Mouse (Mus musculus): ENCODE data around the gene Cnmd. TPM values are rescaled to one million over a fixed set of nuclear protein-coding genes. Genes with fewer than 3 reads are reported as not detected.

The Cnmd gene
- total and polyA plus RNA-seq, 2 experiments from 2014 or later: 0.98 TPM; not detected in 1

DNA sequence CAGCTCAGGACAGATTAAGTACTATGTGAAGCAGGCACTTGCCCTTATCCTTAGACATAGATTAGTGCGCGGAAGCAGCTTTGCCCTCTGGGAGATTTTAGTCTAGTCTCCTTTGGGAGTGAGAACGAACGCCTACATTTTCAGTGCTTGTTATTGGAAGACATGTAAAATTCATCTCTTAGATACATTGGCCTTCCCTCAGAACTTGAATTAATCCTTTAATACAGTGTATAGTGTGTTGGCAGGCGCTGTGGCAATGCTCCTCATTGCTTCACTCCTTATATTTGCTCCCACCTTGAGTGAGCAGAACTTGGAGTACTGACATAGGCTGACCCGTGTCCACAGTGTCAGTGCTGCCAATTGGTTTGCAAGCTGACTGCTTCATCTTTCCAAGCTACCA lies 53.7 kb downstream of the Cnmd start:
- H3K36me3 ChIP-seq (replicated peaks; ENCODE audit: control insufficient read depth, insufficient read depth, low read length): peaks cover 86% of the 10 kb centered on the region
- H3K9ac ChIP-seq (replicated peaks; ENCODE audit: low read depth, low read length): no peak overlapping the region
- ATAC-seq (ENCODE audit: insufficient read depth, low read depth) (no peak), DNase-seq (ENCODE audit: low spot score) (no peak)
- WGBS: 89% methylated on average over 6 of the region's 6 CpGs
- H3K9me3 ChIP-seq (replicated peaks; ENCODE audit: control insufficient read depth, low read length): no peaks in the 10 kb centered on the region
- no peak for TF ChIP-seq EP300 (IDR thresholded peaks at IDR 0.05; ENCODE audit: low read depth)
- TF ChIP-seq CTCF (IDR thresholded peaks at IDR 0.05; ENCODE audit: low read depth): no peak
- H3K4me1 ChIP-seq (ENCODE audit: control insufficient read depth, insufficient read depth): no peaks in the 10 kb centered on the region
- no peak overlapping the region for H3K27ac ChIP-seq (ENCODE audit: low read depth)
- H3K27me3 ChIP-seq (ENCODE audit: control insufficient read depth, insufficient read depth, low read length): no peaks in the 10 kb centered on the region
- H3K4me2 ChIP-seq (ENCODE audit: low read depth, low read length): no peak overlapping the region
- H3K4me3 ChIP-seq (ENCODE audit: low read depth, low read length): no peak overlapping the region

DNA sequence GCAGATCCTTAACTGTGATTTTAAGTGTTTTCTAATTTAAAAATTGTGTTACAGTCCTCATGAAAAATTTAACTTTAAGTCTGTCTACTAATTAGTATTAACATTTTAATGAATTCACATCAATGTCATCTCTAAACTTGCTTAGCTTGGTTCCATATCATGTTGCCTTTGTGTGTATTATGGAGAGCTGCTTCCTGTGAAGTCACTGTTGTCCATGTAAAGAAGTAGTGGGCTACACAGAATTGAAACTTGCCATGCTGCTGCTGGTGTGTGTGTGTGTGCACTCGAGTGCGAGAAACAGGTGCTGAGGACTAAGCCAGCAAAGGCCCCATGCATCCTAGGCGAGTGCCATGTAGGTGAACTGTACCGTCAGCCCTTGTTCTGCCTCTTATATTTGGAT lies 54.6 kb downstream of the Cnmd start:
- no peak overlapping the region for H3K4me2 ChIP-seq (ENCODE audit: low read depth, low read length)
- 93% methylated on average over 4 of the region's 4 CpGs for WGBS
- H3K36me3 ChIP-seq (replicated peaks; ENCODE audit: control insufficient read depth, insufficient read depth, low read length): peaks cover 86% of the 10 kb centered on the region

DNA sequence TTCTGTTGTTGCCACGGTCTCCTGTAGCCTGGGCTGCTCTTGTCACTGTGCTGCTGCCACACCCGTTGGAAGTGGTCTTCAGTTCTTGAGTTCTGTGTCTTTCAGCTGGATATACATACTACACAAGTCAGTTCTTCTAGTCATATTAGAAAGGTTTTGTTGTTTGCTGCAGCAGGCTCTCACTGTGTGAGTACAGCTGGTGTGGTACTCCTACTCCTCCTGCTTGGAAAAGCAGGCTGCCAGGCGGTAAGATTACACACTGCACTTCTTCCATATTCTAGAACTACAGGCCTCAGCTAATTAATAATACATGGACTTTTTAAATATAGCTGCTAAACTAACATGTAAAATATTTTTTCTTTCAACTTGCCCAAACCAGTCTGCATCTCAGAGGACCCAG lies 55.1 kb downstream of the Cnmd start:
- H3K27me3 ChIP-seq (ENCODE audit: control insufficient read depth, insufficient read depth, low read length): no peaks in the 10 kb centered on the region
- 89% methylated on average over 3 of the region's 3 CpGs for WGBS
- no peak for ATAC-seq (ENCODE audit: insufficient read depth, low read depth)

More for the DNA sequence above, 54.6 kb downstream of the Cnmd start:
- TF ChIP-seq CTCF (IDR thresholded peaks at IDR 0.05; ENCODE audit: low read depth) (no peak), EP300 (IDR thresholded peaks at IDR 0.05; ENCODE audit: low read depth) (no peak)
- no peak overlapping the region for H3K4me3 ChIP-seq (ENCODE audit: low read depth, low read length)
- ATAC-seq (ENCODE audit: insufficient read depth, low read depth) (no peak), DNase-seq (ENCODE audit: low spot score) (no peak)
- H3K27me3 ChIP-seq (ENCODE audit: control insufficient read depth, insufficient read depth, low read length): no peaks in the 10 kb centered on the region
- H3K9ac ChIP-seq (replicated peaks; ENCODE audit: low read depth, low read length): no peak overlapping the region
- H3K27ac ChIP-seq (ENCODE audit: low read depth): no peak overlapping the region
- H3K9me3 ChIP-seq (replicated peaks; ENCODE audit: control insufficient read depth, low read length): no peaks in the 10 kb centered on the region
- no peaks in the 10 kb centered on the region for H3K4me1 ChIP-seq (ENCODE audit: control insufficient read depth, insufficient read depth)

DNA sequence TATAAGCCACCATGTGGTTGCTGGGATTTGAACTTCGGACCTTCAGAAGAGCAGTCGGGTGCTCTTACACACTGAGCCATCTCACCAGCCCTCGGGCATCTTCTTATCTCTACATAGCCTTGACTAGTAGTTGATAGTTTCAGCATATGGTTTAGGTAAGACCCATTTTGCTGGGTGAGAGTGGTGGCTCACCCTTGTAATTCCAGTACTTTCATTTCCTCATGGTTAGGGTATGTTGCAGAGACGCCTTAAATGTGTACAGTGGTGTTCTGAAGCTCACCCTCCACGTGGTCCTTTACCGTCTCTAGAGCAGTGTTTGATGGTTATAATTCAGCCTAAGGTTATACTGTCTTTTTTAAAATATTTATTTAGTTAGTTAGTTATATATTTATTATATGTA lies 55.6 kb downstream of the Cnmd start:
- H3K27me3 ChIP-seq (ENCODE audit: control insufficient read depth, insufficient read depth, low read length): no peaks in the 10 kb centered on the region
- WGBS: 84% methylated on average over 6 of the region's 6 CpGs
- H3K9ac ChIP-seq (replicated peaks; ENCODE audit: low read depth, low read length): no peak overlapping the region
- no peak overlapping the region for H3K4me3 ChIP-seq (ENCODE audit: low read depth, low read length)
- TF ChIP-seq EP300 (IDR thresholded peaks at IDR 0.05; ENCODE audit: low read depth): no peak
- no peaks in the 10 kb centered on the region for H3K9me3 ChIP-seq (replicated peaks; ENCODE audit: control insufficient read depth, low read length)
- no peak overlapping the region for H3K4me2 ChIP-seq (ENCODE audit: low read depth, low read length)
- H3K36me3 ChIP-seq (replicated peaks; ENCODE audit: control insufficient read depth, insufficient read depth, low read length): peaks cover 84% of the 10 kb centered on the region
- no peak for ATAC-seq (ENCODE audit: insufficient read depth, low read depth)
- H3K4me1 ChIP-seq (ENCODE audit: control insufficient read depth, insufficient read depth): no peaks in the 10 kb centered on the region
- no peak for DNase-seq (ENCODE audit: low spot score)
- no peak overlapping the region for H3K27ac ChIP-seq (ENCODE audit: low read depth)

More for the DNA sequence above, 55.1 kb downstream of the Cnmd start:
- no peak for DNase-seq (ENCODE audit: low spot score)
- peaks cover 84% of the 10 kb centered on the region for H3K36me3 ChIP-seq (replicated peaks; ENCODE audit: control insufficient read depth, insufficient read depth, low read length)
- TF ChIP-seq EP300 (IDR thresholded peaks at IDR 0.05; ENCODE audit: low read depth) (no peak), CTCF (IDR thresholded peaks at IDR 0.05; ENCODE audit: low read depth) (no peak)
- no peak overlapping the region for H3K27ac ChIP-seq (ENCODE audit: low read depth)
- no peaks in the 10 kb centered on the region for H3K4me1 ChIP-seq (ENCODE audit: control insufficient read depth, insufficient read depth)
- H3K4me3 ChIP-seq (ENCODE audit: low read depth, low read length): no peak overlapping the region
- no peak overlapping the region for H3K9ac ChIP-seq (replicated peaks; ENCODE audit: low read depth, low read length)
- no peak overlapping the region for H3K4me2 ChIP-seq (ENCODE audit: low read depth, low read length)
- H3K9me3 ChIP-seq (replicated peaks; ENCODE audit: control insufficient read depth, low read length): no peaks in the 10 kb centered on the region

GRCm38 (mm10) chr14:79605881-79606280 lies 56.1 kb downstream of the Cnmd start:
- peaks cover 84% of the 10 kb centered on the region for H3K36me3 ChIP-seq (replicated peaks; ENCODE audit: control insufficient read depth, insufficient read depth, low read length)
- no peak overlapping the region for H3K9ac ChIP-seq (replicated peaks; ENCODE audit: low read depth, low read length)
- no peak overlapping the region for H3K4me2 ChIP-seq (ENCODE audit: low read depth, low read length)
- ATAC-seq (ENCODE audit: insufficient read depth, low read depth): no peak
- H3K27ac ChIP-seq (ENCODE audit: low read depth): no peak overlapping the region
- H3K4me3 ChIP-seq (ENCODE audit: low read depth, low read length): no peak overlapping the region
- H3K9me3 ChIP-seq (replicated peaks; ENCODE audit: control insufficient read depth, low read length): no peaks in the 10 kb centered on the region
- H3K27me3 ChIP-seq (ENCODE audit: control insufficient read depth, insufficient read depth, low read length): no peaks in the 10 kb centered on the region
- no peak for DNase-seq (ENCODE audit: low spot score)
- WGBS: 44% methylated on average over 2 of the region's 2 CpGs
- H3K4me1 ChIP-seq (ENCODE audit: control insufficient read depth, insufficient read depth): no peaks in the 10 kb centered on the region
- TF ChIP-seq CTCF (IDR thresholded peaks at IDR 0.05; ENCODE audit: low read depth): no peak
- TF ChIP-seq EP300 (IDR thresholded peaks at IDR 0.05; ENCODE audit: low read depth): no peak

DNA sequence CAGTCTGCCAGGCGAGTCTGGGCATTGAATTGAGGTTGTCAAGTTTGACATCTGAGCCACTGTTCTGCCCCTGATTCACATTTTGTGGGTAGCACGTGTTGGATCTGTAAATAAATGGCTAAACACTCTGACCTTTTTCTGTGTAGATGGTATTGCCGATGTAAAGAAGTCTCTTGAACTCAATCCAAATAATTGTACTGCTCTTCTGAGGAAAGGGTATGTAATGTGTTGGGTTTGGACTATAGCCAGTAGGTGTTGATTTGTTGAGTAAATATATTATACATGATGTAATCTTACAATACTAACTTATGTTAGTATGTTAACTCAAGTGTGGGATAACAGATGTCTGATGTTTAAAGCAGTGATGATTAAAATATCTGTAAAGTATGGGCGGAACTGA lies 65.4 kb downstream of the Cnmd start:
- Histone ChIP-seq H3K4me1 (ENCODE audit: control insufficient read depth, insufficient read depth) (0 out of 2 replicates have a peak, but pooled peaks cover 3% of the 10 kb centered on the region), H3K9ac (replicated peaks; ENCODE audit: low read depth, low read length) (no peak overlapping the region), H3K4me2 (ENCODE audit: low read depth, low read length) (no peak overlapping the region), H3K9me3 (replicated peaks; ENCODE audit: control insufficient read depth, low read length) (no peaks in the 10 kb centered on the region), H3K4me3 (ENCODE audit: low read depth, low read length) (no peak overlapping the region), H3K27ac (ENCODE audit: low read depth) (no peak overlapping the region), H3K36me3 (replicated peaks; ENCODE audit: control insufficient read depth, insufficient read depth, low read length) (peaks cover 57% of the 10 kb centered on the region), H3K27me3 (ENCODE audit: control insufficient read depth, insufficient read depth, low read length) (no peaks in the 10 kb centered on the region)
- 52% methylated on average over 4 of the region's 4 CpGs for WGBS
- DNase-seq (ENCODE audit: low spot score) (no peak), ATAC-seq (ENCODE audit: insufficient read depth, low read depth) (no peak)
- no peak for TF ChIP-seq EP300 (IDR thresholded peaks at IDR 0.05; ENCODE audit: low read depth)
- no peak for TF ChIP-seq CTCF (IDR thresholded peaks at IDR 0.05; ENCODE audit: low read depth)
